Mouse (Mus musculus) liver, embryonic 14.5 days (tissue): ENCODE measurements around the gene Spata21. TPM values are rescaled to one million over a fixed set of nuclear protein-coding genes. Genes with fewer than 3 reads are reported as not detected.

Experiments used
- ATAC-seq: fragments of 200-750 bp; cut with Nextera tagmentation; 2 replicates; pipeline ENCODE4 v1.8.0; 2017; ENCODE audit warnings: moderate number of reproducible peaks, mild to moderate bottlenecking, moderate library complexity; ENCODE audit not compliant: insufficient read depth
- DNase-seq, 3 experiments: peaks; one replicate each; pipeline ENCODE4 v3.0.0-alpha.2; 2012 to 2013; ENCODE audit warnings: low read depth in 3 of 3, low spot score in 3 of 3
- H3K27ac ChIP-seq: fragments of 300-500 bp; sonication (generic); 2 replicates; pipeline ENCODE4 v1.5.1; 2014; ENCODE audit warnings: moderate library complexity, mild to moderate bottlenecking, control low read depth, inconsistent platforms
- H3K27me3 ChIP-seq: fragments of 300-500 bp; sonication (generic); 2 replicates; pipeline ENCODE4 v1.6.1; 2014; ENCODE audit warnings: mild to moderate bottlenecking, low read length, moderate library complexity; ENCODE audit not compliant: control insufficient read depth, insufficient read depth
- H3K36me3 ChIP-seq: fragments of 300-500 bp; sonication (generic); replicated peaks from 2 replicates; pipeline ENCODE4 v1.6.1; 2014; ENCODE audit warnings: low read depth; ENCODE audit not compliant: control insufficient read depth, insufficient read depth
- H3K4me1 ChIP-seq, 2 experiments: fragments of 200-500 bp in 1 of 2; fragments of 300-500 bp in 1 of 2; sonication (generic) in 1 of 2; replicated peaks; 2 replicates each; pipeline ENCODE4 v1.6.1; 2012 to 2014; ENCODE audit warnings: antibody characterized with exemption in 1 of 2, inconsistent platforms in 1 of 2, low read length in 1 of 2; ENCODE audit not compliant: control insufficient read depth in 2 of 2, insufficient read depth in 2 of 2
- H3K4me2 ChIP-seq: fragments of 300-500 bp; sonication (generic); 2 replicates; pipeline ENCODE4 v1.6.1; 2014; ENCODE audit warnings: low read depth, mild to moderate bottlenecking, control low read depth, moderate library complexity
- H3K4me3 ChIP-seq, 2 experiments: fragments of 200-500 bp in 1 of 2; fragments of 300-500 bp in 1 of 2; sonication (generic) in 1 of 2; 2 replicates each; pipeline ENCODE4 v1.5.1; 2012 to 2014; ENCODE audit warnings: low read depth in 2 of 2, low read length in 2 of 2, mild to moderate bottlenecking in 2 of 2, control low read depth in 1 of 2, inconsistent platforms in 1 of 2, moderate library complexity in 1 of 2; ENCODE audit not compliant: insufficient read depth in 1 of 2
- H3K9ac ChIP-seq: fragments of 300-500 bp; sonication (generic); replicated peaks from 2 replicates; pipeline ENCODE4 v1.6.1; 2014; ENCODE audit warnings: mild to moderate bottlenecking, control low read depth, moderate library complexity
- H3K9me3 ChIP-seq: fragments of 300-500 bp; sonication (generic); 2 replicates; pipeline ENCODE4 v1.6.1; 2016; ENCODE audit warnings: low read length, mixed read lengths; ENCODE audit not compliant: control insufficient read depth
- CTCF ChIP-seq: IDR thresholded peaks from 2 replicates; pipeline ENCODE4 v1.5.1; 2016; ENCODE audit warnings: antibody characterized with exemption, low read depth, control low read depth
- EP300 ChIP-seq: IDR thresholded peaks from 2 replicates; pipeline ENCODE4 v1.6.1; 2016; ENCODE audit warnings: antibody characterized with exemption, low read depth
- WGBS: fragments of 180-500 bp; shearing (Covaris S2); extraction: QIAGEN DNeasy Blood & Tissue Kit; methylation state at CpG from one replicate; pipeline ENCODE4 v1.1.7; 2014; ENCODE audit not compliant: insufficient replicate concordance; 5-methylcytosine and 5-hydroxymethylcytosine counted together
- polyA plus RNA-seq, 2 experiments: library from polyadenylated mRNA; depleted of rRNA in 1 of 2; stranded (reverse) in 1 of 2; unstranded in 1 of 2; fragments of >200 nt; fragmentation: Nextera tagmentation in 1 of 2; extraction: Ambion mirVana in 1 of 2; gene quantifications; 2 replicates each; pipeline versions ENCODE4 v1.2.1 to v1.2.3; 2012 to 2014

The Spata21 gene
- polyA plus RNA-seq, 2 experiments = not detected

- Histone ChIP-seq H3K9ac (no peak overlapping the region), H3K4me1 (peaks cover 7 to 13% of the 10 kb centered on the region in 2 experiments; a peak in 3 of 4 replicates), H3K27me3 (no peaks in the 10 kb centered on the region), H3K27ac (no peak overlapping the region), H3K4me3 (no peak overlapping the region), H3K9me3 (no peaks in the 10 kb centered on the region), H3K4me2 (no peak overlapping the region), H3K36me3 (no peaks in the 10 kb centered on the region)
- WGBS = 7% methylated on average over 4 of the region's 4 CpGs
- DNase-seq (no peak), ATAC-seq (peak; percentile 61)
- TF ChIP-seq EP300 (no peak), CTCF (no peak)
Measured at GRCm38 (mm10) chr4:141098935-141099334, 10.8 kb downstream of the Spata21 start.

- ATAC-seq (no peak), DNase-seq (no peak)
- Histone ChIP-seq H3K27ac (no peak overlapping the region), H3K4me3 (no peak overlapping the region), H3K27me3 (no peaks in the 10 kb centered on the region), H3K4me1 (peaks cover 7 to 13% of the 10 kb centered on the region in 2 experiments; a peak in 3 of 4 replicates), H3K36me3 (no peaks in the 10 kb centered on the region), H3K9ac (no peak overlapping the region), H3K9me3 (no peaks in the 10 kb centered on the region), H3K4me2 (no peak overlapping the region)
- TF ChIP-seq CTCF (no peak), EP300 (no peak)
- WGBS = 63% methylated on average over 5 of the region's 5 CpGs
Measured at GRCm38 (mm10) chr4:141099956-141100355, 11.8 kb downstream of the Spata21 start.

GRCm38 (mm10) chr4:141101291-141101690 lies 13.2 kb downstream of the Spata21 start:
- Histone ChIP-seq H3K4me2 (no peak overlapping the region), H3K36me3 (no peaks in the 10 kb centered on the region), H3K9ac (no peak overlapping the region), H3K27ac (no peak overlapping the region), H3K4me1 (peaks cover 7 to 13% of the 10 kb centered on the region in 2 experiments; a peak in 3 of 4 replicates), H3K27me3 (no peaks in the 10 kb centered on the region), H3K9me3 (no peaks in the 10 kb centered on the region), H3K4me3 (no peak overlapping the region)
- 81% methylated on average over 9 of the region's 9 CpGs for WGBS
- ATAC-seq (no peak), DNase-seq (no peak)
- TF ChIP-seq EP300 = no peak
- no peak for TF ChIP-seq CTCF

- Histone ChIP-seq H3K9me3 (no peaks in the 10 kb centered on the region), H3K4me2 (no peak overlapping the region), H3K36me3 (no peaks in the 10 kb centered on the region), H3K4me1 (peaks cover 7 to 13% of the 10 kb centered on the region in 2 experiments; a peak in 3 of 4 replicates), H3K9ac (no peak overlapping the region), H3K4me3 (no peak overlapping the region), H3K27me3 (no peaks in the 10 kb centered on the region), H3K27ac (no peak overlapping the region)
- ATAC-seq (no peak), DNase-seq (no peak)
- WGBS = 51% methylated on average over 6 of the region's 6 CpGs
- TF ChIP-seq CTCF (peak; percentile 84), EP300 (no peak)
Measured at GRCm38 (mm10) chr4:141101855-141102254, 13.7 kb downstream of the Spata21 start.

- 70% methylated on average over 16 of the region's 16 CpGs for WGBS
- TF ChIP-seq EP300 (no peak), CTCF (no peak)
Measured at GRCm38 (mm10) chr4:141106526-141107183, 18.5 kb downstream of the Spata21 start.

More at GRCm38 (mm10) chr4:141106526-141107183, 18.5 kb downstream of the Spata21 start:
- Histone ChIP-seq H3K36me3 (no peaks in the 10 kb centered on the region), H3K9ac (no peak overlapping the region), H3K4me2 (no peak overlapping the region), H3K4me3 (no peak overlapping the region), H3K4me1 (no peaks in the 10 kb centered on the region), H3K9me3 (no peaks in the 10 kb centered on the region), H3K27ac (no peak overlapping the region), H3K27me3 (no peaks in the 10 kb centered on the region)
- ATAC-seq (no peak), DNase-seq (no peak)
